Mouse (Mus musculus) liver, embryonic 14.5 days (tissue): ENCODE results near the gene Casp4. TPM values are rescaled to one million over a fixed set of nuclear protein-coding genes. Genes with fewer than 3 reads are reported as not detected.

Source experiments
- ATAC-seq: fragments of 200-750 bp; cut with Nextera tagmentation; 2 replicates; pipeline ENCODE4 v1.8.0; 2017; ENCODE audit warnings: moderate number of reproducible peaks, mild to moderate bottlenecking, moderate library complexity; ENCODE audit not compliant: insufficient read depth
- DNase-seq, 3 experiments: peaks; one replicate each; pipeline ENCODE4 v3.0.0-alpha.2; 2012 to 2013; ENCODE audit warnings: low read depth in 3 of 3, low spot score in 3 of 3
- H3K27ac ChIP-seq: fragments of 300-500 bp; sonication (generic); 2 replicates; pipeline ENCODE4 v1.5.1; 2014; ENCODE audit warnings: moderate library complexity, mild to moderate bottlenecking, control low read depth, inconsistent platforms
- H3K27me3 ChIP-seq: fragments of 300-500 bp; sonication (generic); 2 replicates; pipeline ENCODE4 v1.6.1; 2014; ENCODE audit warnings: mild to moderate bottlenecking, low read length, moderate library complexity; ENCODE audit not compliant: control insufficient read depth, insufficient read depth
- H3K36me3 ChIP-seq: fragments of 300-500 bp; sonication (generic); replicated peaks from 2 replicates; pipeline ENCODE4 v1.6.1; 2014; ENCODE audit warnings: low read depth; ENCODE audit not compliant: control insufficient read depth, insufficient read depth
- H3K4me1 ChIP-seq, 2 experiments: fragments of 200-500 bp in 1 of 2; fragments of 300-500 bp in 1 of 2; sonication (generic) in 1 of 2; replicated peaks; 2 replicates each; pipeline ENCODE4 v1.6.1; 2012 to 2014; ENCODE audit warnings: antibody characterized with exemption in 1 of 2, inconsistent platforms in 1 of 2, low read length in 1 of 2; ENCODE audit not compliant: control insufficient read depth in 2 of 2, insufficient read depth in 2 of 2
- H3K4me2 ChIP-seq: fragments of 300-500 bp; sonication (generic); 2 replicates; pipeline ENCODE4 v1.6.1; 2014; ENCODE audit warnings: low read depth, mild to moderate bottlenecking, control low read depth, moderate library complexity
- H3K4me3 ChIP-seq, 2 experiments: fragments of 200-500 bp in 1 of 2; fragments of 300-500 bp in 1 of 2; sonication (generic) in 1 of 2; 2 replicates each; pipeline ENCODE4 v1.5.1; 2012 to 2014; ENCODE audit warnings: low read depth in 2 of 2, low read length in 2 of 2, mild to moderate bottlenecking in 2 of 2, control low read depth in 1 of 2, inconsistent platforms in 1 of 2, moderate library complexity in 1 of 2; ENCODE audit not compliant: insufficient read depth in 1 of 2
- H3K9ac ChIP-seq: fragments of 300-500 bp; sonication (generic); replicated peaks from 2 replicates; pipeline ENCODE4 v1.6.1; 2014; ENCODE audit warnings: mild to moderate bottlenecking, control low read depth, moderate library complexity
- H3K9me3 ChIP-seq: fragments of 300-500 bp; sonication (generic); 2 replicates; pipeline ENCODE4 v1.6.1; 2016; ENCODE audit warnings: low read length, mixed read lengths; ENCODE audit not compliant: control insufficient read depth
- CTCF ChIP-seq: IDR thresholded peaks from 2 replicates; pipeline ENCODE4 v1.5.1; 2016; ENCODE audit warnings: antibody characterized with exemption, low read depth, control low read depth
- EP300 ChIP-seq: IDR thresholded peaks from 2 replicates; pipeline ENCODE4 v1.6.1; 2016; ENCODE audit warnings: antibody characterized with exemption, low read depth
- WGBS: fragments of 180-500 bp; shearing (Covaris S2); extraction: QIAGEN DNeasy Blood & Tissue Kit; methylation state at CpG from one replicate; pipeline ENCODE4 v1.1.7; 2014; ENCODE audit not compliant: insufficient replicate concordance; 5-methylcytosine and 5-hydroxymethylcytosine counted together
- polyA plus RNA-seq, 2 experiments: library from polyadenylated mRNA; depleted of rRNA in 1 of 2; stranded (reverse) in 1 of 2; unstranded in 1 of 2; fragments of >200 nt; fragmentation: Nextera tagmentation in 1 of 2; extraction: Ambion mirVana in 1 of 2; gene quantifications; 2 replicates each; pipeline versions ENCODE4 v1.2.1 to v1.2.3; 2012 to 2014

The Casp4 gene
- polyA plus RNA-seq, 2 experiments, result 0.70 to 0.81 TPM

GRCm38 (mm10) chr9:5286071-5286470, 22.6 kb upstream of the Casp4 start:
- DNase-seq (no peak), ATAC-seq (no peak)
- 67% methylated on average over 2 of the region's 2 CpGs for WGBS
- Histone ChIP-seq H3K27me3 (no peaks in the 10 kb centered on the region), H3K36me3 (no peaks in the 10 kb centered on the region), H3K9ac (no peak overlapping the region), H3K4me1 (no peaks in the 10 kb centered on the region), H3K4me2 (no peak overlapping the region), H3K4me3 (no peak overlapping the region), H3K27ac (no peak overlapping the region), H3K9me3 (no peaks in the 10 kb centered on the region)
- TF ChIP-seq CTCF (no peak), EP300 (no peak)

GRCm38 (mm10) chr9:5286597-5286996, 22.0 kb upstream of the Casp4 start:
- DNase-seq (no peak), ATAC-seq (no peak)
- Histone ChIP-seq H3K9ac (no peak overlapping the region), H3K27me3 (no peaks in the 10 kb centered on the region), H3K4me2 (no peak overlapping the region), H3K4me3 (no peak overlapping the region), H3K4me1 (no peaks in the 10 kb centered on the region), H3K9me3 (no peaks in the 10 kb centered on the region), H3K27ac (no peak overlapping the region), H3K36me3 (no peaks in the 10 kb centered on the region)
- TF ChIP-seq CTCF, result no peak
- no peak for TF ChIP-seq EP300

GRCm38 (mm10) chr9:5296354-5297237, 12.0 kb upstream of the Casp4 start:
- H3K9ac ChIP-seq, result no peak overlapping the region
- H3K27ac ChIP-seq, result no peak overlapping the region
- TF ChIP-seq EP300, result no peak
- no peaks in the 10 kb centered on the region for H3K9me3 ChIP-seq
- no peaks in the 10 kb centered on the region for H3K27me3 ChIP-seq
- ATAC-seq (no peak), DNase-seq (no peak)
- H3K36me3 ChIP-seq, result no peaks in the 10 kb centered on the region
- no peak overlapping the region for H3K4me3 ChIP-seq
- no peaks in the 10 kb centered on the region for H3K4me1 ChIP-seq
- no peak overlapping the region for H3K4me2 ChIP-seq
- WGBS, result 40% methylated on average over 2 of the region's 2 CpGs

- H3K4me1 ChIP-seq, result no peaks in the 10 kb centered on the region
- no peak within 1 kb of the TSS for H3K27ac ChIP-seq
- no peaks in the 10 kb centered on the region for H3K36me3 ChIP-seq
- H3K9ac ChIP-seq, result no peak within 1 kb of the TSS
- no peaks in the 10 kb centered on the region for H3K9me3 ChIP-seq
- H3K27me3 ChIP-seq, result no peaks in the 10 kb centered on the region
- no peak for DNase-seq
- no peak within 1 kb of the TSS for H3K4me3 ChIP-seq
- H3K4me2 ChIP-seq, result no peak within 1 kb of the TSS
- 57% methylated on average over 11 of the region's 11 CpGs for WGBS
- TF ChIP-seq EP300 (no peak), CTCF (no peak)
- ATAC-seq, result no peak
Measured at GRCm38 (mm10) chr9:5298329-5299131, 10.1 kb upstream of the Casp4 start, which contains the start of gene Casp1. Casp1 (plus strand) TSS chr9:5298517.

- Histone ChIP-seq H3K9me3 (no peaks in the 10 kb centered on the region), H3K27ac (no peak overlapping the region), H3K4me1 (no peaks in the 10 kb centered on the region), H3K4me3 (no peak overlapping the region), H3K4me2 (no peak overlapping the region), H3K9ac (no peak overlapping the region), H3K36me3 (no peaks in the 10 kb centered on the region), H3K27me3 (no peaks in the 10 kb centered on the region)
- WGBS, result 47% methylated on average over 2 of the region's 2 CpGs
- DNase-seq, result no peak
- TF ChIP-seq CTCF, result no peak
- TF ChIP-seq EP300, result no peak
- no peak for ATAC-seq
Measured at GRCm38 (mm10) chr9:5299132-5299381, 9.6 kb upstream of the Casp4 start.
